Mouse (Mus musculus) heart, adult 11 months (tissue): Measurements from ENCODE around the gene Cdhr4.

Experiments used
- DNase-seq: peaks from one replicate; pipeline ENCODE4 v3.0.0; 2022

Cdhr4 gene

DNA sequence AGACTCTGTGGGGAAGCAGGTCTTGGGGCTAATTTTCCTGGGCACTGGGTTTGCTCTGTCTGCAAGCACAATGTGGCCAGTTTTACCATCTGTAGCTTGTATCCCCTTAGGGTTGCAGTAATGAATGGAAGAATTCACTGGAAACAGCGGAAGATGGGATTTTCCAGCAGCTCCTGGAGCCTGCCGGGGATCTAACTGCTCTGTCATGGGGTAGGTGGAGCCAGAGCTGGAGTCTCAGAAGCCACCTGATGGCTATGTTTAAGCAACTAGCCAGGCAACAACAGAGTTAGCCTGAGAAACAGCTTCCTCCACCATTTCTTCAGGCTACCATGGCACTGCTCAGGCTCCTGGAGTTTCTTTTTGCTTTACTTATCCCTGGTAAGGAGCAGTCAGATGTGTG, at the start of gene Cdhr4:
TSS of gene Cdhr4 (plus strand) at position 301 of the 400 bp plus-strand sequence.
- DNase-seq, result no peak

DNA sequence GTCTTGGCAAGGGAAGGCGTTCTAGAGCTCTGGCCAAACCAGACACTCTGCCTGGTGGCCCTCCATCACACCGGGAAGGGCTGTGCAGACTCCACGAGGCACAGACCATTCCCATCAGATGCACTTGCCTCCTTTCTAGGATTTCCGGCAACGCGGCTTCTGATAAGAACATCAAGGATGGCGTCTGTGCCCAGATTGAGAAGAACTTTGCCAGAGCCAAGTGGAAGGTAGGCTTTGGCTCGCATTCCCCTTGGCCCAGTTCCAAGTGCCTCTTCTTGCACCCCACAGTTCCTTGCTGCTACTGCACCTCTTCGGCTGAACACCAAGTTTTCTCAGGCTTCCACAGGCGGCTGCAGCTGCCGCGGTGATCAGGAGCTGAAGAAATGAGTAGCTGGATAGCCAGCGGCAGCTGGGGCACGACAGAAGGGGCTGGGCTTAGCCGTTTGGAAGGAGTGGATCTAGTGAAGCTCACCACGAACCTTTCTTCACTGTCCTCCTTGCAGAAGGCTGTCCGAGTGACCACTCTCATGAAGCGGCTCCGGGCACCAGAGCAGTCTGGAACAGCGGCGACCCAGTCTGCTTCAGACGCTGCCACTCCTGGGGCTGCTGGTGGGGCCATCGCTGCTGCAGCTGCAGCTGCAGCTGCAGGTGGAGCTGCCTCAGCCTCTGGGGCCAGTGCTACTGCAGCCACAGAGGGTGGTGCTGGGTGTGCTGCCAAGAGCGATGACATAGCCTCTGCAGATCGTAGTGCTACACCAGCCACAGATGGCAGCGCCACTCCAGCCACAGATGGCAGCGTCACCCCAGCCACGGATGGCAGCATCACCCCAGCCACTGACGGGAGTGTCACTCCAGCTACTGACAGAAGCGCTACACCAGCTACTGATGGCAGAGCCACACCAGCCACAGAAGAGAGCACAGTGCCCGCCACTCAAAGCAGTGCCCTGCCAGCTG, 44.8 kb upstream of the Cdhr4 start:
- DNase-seq, result no peak

DNA sequence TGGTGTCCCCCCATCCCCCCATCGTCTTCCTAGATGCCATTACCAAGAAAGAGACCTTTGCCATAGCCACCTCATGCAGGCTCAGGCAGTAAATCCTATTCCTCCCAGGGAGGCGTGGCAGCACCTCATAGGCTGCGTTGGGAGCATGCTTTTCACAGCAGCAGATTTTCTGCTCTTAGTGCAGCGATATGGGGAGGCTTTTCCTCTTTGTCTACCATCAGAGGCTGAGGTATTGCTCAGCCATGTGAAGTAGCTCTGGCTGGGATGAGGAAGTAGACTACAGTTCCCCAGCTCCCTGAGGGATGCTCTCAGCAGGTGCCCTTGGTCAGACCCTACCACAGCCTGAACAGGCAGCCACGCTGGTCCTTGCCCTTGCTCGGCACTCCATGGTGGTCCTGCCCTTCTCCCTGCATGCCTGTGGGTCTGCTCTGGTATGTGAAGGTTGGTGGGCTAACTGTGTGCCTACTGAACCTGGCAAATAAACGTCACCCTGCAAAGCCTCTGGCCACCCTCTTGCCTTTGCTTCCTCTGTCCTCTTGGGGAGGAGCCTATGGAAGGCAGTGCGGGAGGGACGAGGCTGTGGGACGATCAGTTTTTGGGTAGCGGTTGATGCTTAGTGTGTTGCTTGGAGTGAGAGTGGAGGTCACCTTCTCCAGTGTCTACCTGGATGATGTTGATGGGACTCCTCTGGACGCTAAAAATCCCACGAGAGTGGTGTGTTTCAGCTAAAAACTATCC, 42.9 kb upstream of the Cdhr4 start:
- no peak for DNase-seq

DNA sequence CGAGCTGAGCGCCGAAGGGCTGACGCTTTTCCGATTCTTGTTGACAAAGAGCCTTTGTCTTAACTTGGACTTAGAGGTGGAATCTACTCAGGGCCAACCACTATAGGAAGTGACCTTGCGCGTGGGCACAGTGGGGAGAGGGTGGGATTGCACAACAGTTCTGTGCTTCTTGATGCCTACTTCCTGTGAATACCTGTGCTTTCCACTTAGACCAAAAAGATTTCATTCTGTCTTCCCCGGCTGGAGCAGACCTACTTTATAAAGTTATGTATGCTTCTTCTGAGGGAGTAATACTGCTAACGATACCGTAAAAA, 42.4 kb upstream of the Cdhr4 start, which contains the start of gene Traip:
TSS of gene Traip (plus strand) at position 215 of the 314 bp plus-strand sequence.
- DNase-seq, result no peak

DNA sequence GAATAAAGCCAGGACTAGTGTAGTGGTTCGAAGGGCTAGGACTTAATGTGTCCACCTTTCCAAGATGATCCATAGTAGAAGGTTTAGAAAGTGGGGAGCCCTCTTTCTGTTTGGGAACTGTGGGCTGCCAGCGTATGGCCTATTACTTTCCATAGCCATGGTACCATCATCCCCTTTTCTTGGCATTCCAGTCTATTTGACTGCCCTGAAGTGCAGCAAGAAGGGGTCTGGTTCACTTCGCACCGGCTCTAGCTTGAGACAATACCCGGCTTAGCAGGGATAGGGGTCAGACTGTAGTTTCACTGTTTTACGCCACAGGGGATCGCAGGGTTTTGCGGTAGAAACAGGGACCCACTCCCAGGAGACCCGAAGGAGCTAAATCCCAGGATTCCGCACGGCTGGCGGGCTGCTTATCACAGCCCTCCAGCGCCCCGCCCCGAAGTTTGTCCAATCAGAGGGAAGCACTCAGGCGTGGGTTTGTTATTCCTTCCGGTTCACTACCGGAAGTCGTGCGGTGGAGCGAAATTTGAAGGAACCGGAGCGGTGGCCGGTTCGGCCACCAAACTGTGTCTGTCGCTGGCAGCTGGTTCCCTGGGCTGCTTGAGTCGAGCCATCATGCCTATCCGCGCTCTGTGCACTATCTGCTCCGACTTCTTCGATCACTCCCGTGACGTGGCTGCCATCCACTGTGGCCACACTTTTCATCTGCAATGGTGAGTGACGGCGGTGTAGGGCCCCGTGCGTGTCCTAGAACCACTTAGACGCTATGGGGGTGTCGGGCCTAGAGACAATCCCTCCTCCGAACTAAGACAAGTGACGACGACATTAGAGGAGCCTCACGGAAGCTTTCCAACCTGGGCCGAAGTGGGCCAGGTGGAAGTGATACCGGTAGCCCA, 41.6 kb upstream of the Cdhr4 start:
- peak; percentile 99 for DNase-seq

DNA sequence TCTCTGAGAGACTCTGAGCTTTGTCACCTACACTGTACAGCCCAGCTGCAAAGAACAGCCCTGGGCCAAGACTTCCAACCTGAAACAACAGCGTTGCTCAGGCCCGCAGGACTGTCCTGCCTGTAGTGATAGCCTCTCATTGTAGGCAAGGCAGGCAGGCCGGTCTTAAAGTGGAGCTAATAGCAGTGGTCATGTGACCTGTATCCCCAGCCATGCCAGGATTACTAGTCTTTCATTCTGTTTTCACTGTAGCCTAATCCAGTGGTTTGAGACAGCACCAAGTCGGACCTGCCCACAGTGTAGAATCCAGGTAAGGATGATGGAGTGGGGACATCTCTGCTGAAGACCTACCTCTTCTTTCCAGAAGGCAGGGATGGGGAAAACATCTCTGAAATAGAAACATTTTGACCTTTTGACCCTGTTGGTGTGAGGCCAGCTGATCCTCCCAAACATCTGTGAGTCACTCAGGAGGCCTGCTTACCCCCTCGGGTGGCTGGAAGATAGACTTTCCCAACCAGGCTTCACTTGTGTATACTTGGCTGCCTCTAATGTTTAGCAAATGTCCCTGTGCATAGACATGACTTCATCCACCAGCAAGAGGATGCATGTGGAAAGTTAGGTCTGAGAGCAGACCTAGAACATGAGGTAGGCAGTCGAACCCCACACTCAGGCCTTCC, 36.5 kb upstream of the Cdhr4 start:
- no peak for DNase-seq

DNA sequence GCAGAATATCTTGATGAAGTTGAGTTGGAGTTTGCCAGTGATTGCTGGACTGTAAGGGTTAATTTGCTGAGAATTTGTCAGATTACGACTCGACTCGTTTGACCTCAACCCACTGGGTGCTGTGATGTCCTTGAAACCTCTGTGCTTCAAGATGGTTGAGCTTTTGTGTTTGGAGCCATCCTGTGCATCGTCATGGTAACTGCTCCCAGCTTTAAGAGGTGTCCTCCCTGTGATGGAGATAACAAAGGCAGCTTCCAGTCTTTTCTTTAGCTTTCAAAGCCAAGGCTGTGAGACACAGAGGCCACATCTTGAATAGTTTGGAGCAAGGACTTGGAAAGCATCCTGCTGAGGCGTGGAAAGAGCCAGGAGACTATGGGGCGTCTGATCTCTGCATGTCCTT, 35.2 kb upstream of the Cdhr4 start:
- DNase-seq, result no peak

DNA sequence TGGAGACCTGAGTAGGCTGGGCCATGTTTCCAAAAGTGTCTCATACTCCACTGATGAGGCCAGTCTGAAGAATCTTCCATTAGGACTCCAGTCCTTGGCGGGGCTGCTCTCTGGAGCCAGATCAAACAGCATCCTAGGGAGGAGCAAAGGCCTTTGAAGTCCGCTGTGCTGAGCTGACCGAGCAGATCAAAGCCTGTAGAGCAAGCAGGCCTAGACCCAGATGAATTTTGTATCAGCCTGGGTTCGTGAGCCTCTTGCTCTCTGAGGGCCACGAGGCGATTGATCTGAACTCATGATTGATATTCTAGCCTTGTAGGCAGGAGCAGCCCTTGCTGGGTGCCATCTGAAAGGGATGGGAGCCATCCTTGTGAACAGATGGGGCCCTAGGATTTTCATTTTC, 32.4 kb upstream of the Cdhr4 start:
- no peak for DNase-seq

DNA sequence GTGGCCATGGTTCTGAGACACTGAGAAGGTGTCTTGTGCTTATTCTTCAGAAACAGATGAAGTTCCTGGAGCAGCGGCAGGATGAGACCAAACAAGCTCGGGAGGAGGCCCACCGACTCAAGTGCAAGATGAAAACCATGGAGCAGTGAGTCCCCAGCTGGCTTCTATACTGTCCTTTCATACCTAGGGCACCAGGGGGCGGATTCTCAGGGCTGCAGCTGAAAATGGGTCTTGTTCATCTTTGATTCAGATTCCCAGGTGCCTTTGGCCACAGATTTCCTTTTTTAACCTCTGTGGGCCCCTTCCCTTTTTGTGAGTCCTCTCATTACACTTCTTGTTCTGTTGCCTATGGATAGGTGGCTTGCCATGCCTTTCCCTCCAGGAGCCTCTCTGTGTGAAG, 31.4 kb upstream of the Cdhr4 start:
- DNase-seq, result no peak

DNA sequence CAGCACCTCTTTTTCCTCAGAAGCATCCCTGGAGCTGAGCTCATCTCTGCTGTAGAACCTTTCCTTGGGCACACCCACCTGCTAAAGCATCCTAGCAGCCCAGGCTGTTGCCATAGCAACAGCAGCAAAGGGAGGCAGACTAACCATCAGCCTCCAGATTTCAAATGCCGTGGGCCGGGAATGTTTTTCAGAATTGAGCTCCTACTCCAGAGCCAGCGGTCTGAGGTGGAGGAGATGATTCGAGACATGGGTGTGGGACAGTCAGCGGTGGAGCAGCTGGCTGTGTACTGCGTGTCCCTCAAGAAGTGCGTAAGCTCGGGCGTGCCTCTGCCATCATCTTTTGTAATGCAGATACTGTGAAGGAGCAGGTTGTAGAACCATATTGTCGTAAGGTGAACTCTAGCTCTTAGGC, 30.9 kb upstream of the Cdhr4 start:
- no peak for DNase-seq

DNA sequence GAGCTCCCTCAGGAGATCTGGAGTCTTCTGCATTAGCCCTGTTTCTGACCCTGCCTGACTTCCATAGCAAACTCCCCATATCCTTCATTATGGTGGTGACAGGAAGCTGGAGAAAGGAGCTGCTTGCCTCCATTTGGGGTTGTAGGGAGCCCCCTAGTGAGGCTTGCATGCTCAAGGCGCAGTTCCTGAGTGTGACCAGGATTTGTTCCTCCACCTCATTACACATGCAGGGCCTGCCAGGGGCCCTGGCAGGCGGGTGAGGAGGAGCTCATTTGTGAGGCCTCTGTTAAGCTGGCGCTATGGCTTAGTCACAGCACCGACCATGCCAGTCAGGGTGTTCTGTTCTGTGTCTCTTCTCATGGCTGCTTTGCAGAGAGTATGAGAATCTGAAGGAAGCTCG, 30.4 kb upstream of the Cdhr4 start:
- peak; percentile 93 for DNase-seq

DNA sequence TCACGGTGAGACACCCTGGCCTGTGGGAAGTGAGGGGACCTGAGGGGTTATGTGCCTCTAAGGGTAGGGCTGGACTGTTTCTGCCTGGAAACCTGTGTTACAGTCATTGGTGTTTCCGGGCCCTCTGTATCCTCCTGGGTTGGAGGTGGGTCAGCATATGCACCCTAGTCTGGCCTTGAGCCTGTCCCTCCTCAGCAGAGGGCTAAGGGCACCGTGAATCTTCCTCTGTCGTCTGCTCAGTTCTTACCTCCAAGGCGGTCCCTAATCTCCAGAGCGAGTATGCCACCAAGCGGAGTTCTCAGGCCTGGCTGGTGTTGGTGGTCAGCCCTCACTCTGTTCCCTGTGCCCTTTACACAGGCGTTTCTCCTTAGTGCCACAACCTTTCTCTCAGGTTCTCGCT, 29.4 kb upstream of the Cdhr4 start:
- DNase-seq, result peak; percentile 91

DNA sequence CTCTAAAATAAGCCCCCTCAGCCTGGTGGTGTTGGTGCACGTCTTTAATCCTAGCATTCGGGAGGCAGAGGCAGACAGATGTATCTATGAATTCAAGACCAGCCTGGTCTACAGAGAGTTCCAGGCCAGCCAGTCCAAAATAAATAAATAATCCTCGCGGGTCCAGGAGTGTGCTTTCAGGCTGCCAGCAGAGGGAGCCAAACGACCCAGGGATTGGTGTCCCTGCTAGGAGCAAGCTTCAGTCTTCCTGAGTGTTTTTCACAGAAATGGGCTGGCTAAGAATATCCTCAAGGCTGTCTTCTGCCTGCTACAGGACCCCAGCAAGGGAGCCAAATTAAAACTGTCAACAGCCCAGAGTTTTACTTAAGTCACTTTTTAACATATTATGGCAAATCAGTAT, 28.6 kb upstream of the Cdhr4 start:
- peak; percentile 98 for DNase-seq

DNA sequence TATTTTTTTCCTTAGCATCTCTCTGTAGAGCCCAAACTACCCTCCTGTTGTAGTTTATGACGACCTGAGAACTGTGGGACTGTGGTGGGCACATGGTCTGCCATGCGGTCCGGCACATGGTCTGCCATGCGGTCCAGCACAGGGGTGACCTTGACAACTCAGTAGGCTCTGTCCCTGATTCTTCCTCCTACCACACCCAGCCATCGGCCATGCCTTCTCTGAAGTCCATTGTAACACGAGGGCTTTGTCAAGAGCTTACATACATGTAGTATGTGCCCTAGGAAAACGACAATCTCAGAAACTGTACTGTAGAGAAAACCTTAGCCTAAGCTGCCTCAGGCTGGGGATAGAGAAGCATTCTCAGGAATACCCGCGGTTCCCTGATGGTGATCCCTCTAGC, 27.6 kb upstream of the Cdhr4 start:
- DNase-seq, result peak; percentile 90

DNA sequence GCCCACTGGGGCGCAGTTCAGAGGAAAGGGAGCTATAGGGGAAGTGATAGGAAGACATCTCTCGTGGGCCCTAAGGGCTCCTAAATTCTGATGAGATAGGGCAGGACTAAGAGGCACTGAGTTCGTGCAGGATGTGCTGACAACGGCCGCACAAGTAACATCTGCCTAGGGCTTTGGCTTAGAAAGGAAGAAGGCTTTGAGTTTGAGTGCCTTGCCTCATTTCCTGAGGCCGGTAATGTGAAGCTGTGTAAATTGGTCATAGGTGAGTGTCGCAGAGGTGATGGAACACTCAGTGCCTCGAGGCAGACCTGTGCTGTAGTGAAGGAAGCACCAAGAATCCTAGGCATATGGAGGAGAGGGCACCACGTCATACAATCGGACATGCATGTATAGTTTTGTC, 25.6 kb upstream of the Cdhr4 start:
- peak; percentile 96 for DNase-seq

DNA sequence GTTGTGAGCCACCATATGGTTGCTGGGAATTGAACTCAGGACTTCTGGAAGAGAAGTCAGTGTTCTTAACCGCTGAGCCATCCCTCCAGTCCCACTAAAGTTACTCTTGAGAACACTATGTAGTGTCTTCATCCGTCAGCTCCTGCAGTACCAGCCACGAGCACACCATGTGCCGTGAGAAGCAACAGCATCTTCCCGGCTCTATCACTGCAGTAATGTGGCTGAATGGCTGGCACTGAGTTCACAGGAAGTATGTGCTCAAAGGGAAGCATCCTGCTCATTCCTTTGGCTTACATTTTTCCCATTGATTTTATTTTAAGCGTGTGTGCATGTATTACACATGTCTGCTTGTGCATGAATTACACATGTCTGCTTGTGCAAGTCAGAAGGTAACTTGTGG, 24.9 kb upstream of the Cdhr4 start:
- peak; percentile 93 for DNase-seq

DNA sequence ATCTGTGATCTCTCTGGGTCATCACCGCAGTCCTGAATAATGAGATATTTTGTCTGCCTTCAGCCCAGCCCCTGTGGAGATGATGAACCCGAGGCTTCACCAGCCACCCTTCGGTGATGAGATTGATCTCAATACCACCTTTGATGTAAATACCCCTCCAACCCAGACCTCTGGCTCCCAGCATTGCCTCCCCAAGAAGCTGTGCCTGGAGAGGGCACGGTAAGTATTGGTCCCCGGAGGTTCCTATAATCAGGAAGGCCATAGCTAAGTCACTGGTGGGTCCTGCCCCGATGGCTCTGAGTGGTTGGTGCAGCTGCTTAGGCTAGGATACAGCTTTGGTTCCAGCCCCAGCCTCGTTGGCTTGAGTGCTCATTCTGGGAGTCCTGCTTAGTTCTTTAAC, 23.8 kb upstream of the Cdhr4 start:
- DNase-seq, result peak; percentile 90

DNA sequence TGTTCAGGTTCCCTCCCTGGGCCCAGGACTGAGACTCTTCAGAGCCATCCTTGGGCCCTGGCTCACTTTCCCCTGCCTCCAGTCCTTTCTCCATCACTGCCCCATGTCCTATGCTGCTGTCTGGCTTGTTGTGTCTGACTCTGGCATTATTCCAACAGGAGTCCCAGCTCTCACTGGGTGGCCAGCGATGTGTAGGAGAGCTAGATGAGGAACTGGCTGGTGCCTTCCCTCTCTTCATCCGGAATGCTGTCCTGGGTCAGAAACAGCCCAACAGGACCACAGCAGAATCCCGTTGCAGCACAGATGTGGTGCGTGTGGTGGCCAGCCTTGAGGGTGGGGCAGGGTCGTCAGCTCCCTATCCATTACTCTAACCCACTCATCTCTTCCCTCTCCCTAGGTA, 22.0 kb upstream of the Cdhr4 start:
- DNase-seq, result peak; percentile 93

DNA sequence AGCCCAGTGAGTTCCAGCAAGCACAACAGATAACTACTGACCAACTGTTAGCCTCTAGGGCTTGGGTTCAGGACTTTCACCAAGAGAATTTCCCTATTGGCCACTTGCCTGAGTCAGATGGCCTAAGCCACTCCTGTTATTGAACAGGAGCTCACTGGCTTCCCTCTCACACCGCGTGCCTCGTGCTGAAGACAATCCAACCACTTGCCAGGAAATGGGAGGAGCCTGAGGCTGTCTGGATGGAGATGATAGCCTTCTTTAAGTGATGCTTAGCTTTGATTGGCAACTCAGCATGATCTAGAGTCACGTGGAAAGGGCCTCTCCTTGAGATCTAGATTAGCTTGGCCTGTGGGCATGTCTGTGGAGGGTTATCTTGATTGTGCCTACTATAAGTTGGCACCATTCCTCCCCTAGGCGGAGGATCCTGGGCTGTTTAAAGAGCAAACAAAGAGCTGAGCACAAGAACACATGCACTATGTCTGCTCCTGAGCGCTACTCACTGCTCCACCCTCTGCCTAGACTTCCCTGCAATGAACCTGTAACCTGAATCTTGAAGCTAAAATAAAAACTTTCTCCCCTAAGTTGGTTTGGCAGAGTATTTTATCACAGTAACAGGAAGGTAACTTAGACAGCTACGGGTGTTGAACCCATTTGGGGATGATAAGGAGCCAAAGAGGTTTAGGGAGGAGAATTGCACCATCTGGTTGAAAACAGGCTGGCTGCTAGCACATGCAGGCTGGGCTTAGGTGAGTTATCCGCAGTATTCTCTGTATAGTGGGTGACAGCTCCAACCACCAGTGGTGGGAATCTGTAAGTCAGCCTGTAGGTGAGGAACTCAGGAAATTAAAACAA, 20.4 kb upstream of the Cdhr4 start:
- peak; percentile 99 for DNase-seq

DNA sequence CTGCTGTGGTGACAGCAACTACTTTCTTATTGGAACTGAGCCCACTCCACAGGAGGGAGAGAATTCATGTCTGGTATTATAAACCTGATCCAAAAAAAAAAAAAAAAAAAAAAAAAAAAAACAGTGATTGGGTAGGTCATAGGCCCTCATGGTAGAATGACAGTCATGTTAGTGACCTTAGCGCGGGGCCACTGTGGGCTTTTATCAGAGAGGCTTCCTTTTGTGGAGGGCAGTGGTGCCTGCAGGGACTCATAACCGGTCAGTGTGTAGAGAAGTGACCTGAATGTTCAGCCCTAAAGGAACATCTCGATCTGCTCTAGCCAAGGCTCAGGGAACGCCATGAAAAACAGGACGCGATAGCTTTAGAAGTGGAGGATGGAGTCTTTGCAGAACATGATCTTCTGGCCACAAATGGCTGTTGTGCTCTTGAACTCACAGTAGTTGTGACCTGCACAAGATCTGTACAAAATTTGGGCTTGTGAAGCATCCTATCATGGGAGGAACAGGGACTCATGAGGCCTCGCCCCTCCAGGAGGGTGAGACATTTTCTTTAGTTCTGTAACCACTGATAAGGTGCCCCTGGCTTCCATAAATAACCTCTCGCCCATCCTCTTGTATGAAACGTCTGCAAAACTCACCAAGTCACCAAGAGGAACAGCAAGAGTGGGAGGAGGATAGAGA, 17.7 kb upstream of the Cdhr4 start:
- peak; percentile 92 for DNase-seq
